Mouse (Mus musculus): Measurements from ENCODE around the gene Hist1h2ah. TPM values are rescaled to one million over a fixed set of nuclear protein-coding genes. Genes with fewer than 3 reads are reported as not detected.
A peak's percentile ranks its signal among the peaks of the same experiment; 100 is the strongest.

The Hist1h2ah gene
- polyA plus RNA-seq, 1 experiment: 248 TPM

GRCm38 (mm10) chr13:22009642-22010041 is 25.7 kb downstream of the Hist1h2ah start, which contains the start of gene Prss16:
Gene Prss16 (minus strand): TSS chr13:22009742.
- 16% methylated on average over 6 of the region's 7 CpGs for WGBS
- peaks cover 8% of the 10 kb centered on the region; the same call in 1 of the 2 replicates for H3K27me3 ChIP-seq (ENCODE audit: control insufficient read depth, insufficient read depth, low read length)
- no peak for TF ChIP-seq POLR2A (IDR thresholded peaks at IDR 0.05; ENCODE audit: control insufficient read depth, extremely low read depth, insufficient read depth, low read length, poor library complexity)
- no peak for TF ChIP-seq CTCF (IDR thresholded peaks at IDR 0.05; ENCODE audit: borderline replicate concordance, control insufficient read depth, extremely low read depth, insufficient read depth, low read length, poor library complexity)

GRCm38 (mm10) chr13:22008707-22009106 is 26.7 kb downstream of the Hist1h2ah start:
- 93% methylated on average over 3 of the region's 3 CpGs for WGBS
- no peak for DNase-seq
- H3K27me3 ChIP-seq (ENCODE audit: control insufficient read depth, insufficient read depth, low read length): peaks cover 6% of the 10 kb centered on the region; the same call in 1 of the 2 replicates
- H3K36me3 ChIP-seq (ENCODE audit: control insufficient read depth, insufficient read depth, low read length): no peaks in the 10 kb centered on the region
- peaks cover 11% of the 10 kb centered on the region for H3K4me1 ChIP-seq (replicated peaks; ENCODE audit: control insufficient read depth, insufficient read depth, low read length)
- no peak overlapping the region for H3K27ac ChIP-seq (ENCODE audit: control insufficient read depth, insufficient read depth, low read length)
- no peak overlapping the region for H3K4me3 ChIP-seq (ENCODE audit: control insufficient read depth, insufficient read depth, low read length)
- TF ChIP-seq POLR2A (IDR thresholded peaks at IDR 0.05; ENCODE audit: control insufficient read depth, extremely low read depth, insufficient read depth, low read length, poor library complexity): no peak
- TF ChIP-seq CTCF (IDR thresholded peaks at IDR 0.05; ENCODE audit: borderline replicate concordance, control insufficient read depth, extremely low read depth, insufficient read depth, low read length, poor library complexity): no peak

More at GRCm38 (mm10) chr13:22009642-22010041, 25.7 kb downstream of the Hist1h2ah start, which contains the start of gene Prss16:
- peaks cover 17% of the 10 kb centered on the region for H3K4me1 ChIP-seq (replicated peaks; ENCODE audit: control insufficient read depth, insufficient read depth, low read length)
- H3K27ac ChIP-seq (ENCODE audit: control insufficient read depth, insufficient read depth, low read length): no peak within 1 kb of the TSS
- DNase-seq: no peak
- no peaks in the 10 kb centered on the region for H3K36me3 ChIP-seq (ENCODE audit: control insufficient read depth, insufficient read depth, low read length)
- no peak within 1 kb of the TSS for H3K4me3 ChIP-seq (ENCODE audit: control insufficient read depth, insufficient read depth, low read length)

- no peak for TF ChIP-seq POLR2A (IDR thresholded peaks at IDR 0.05; ENCODE audit: control insufficient read depth, extremely low read depth, insufficient read depth, low read length, poor library complexity)
- no peak for TF ChIP-seq CTCF (IDR thresholded peaks at IDR 0.05; ENCODE audit: borderline replicate concordance, control insufficient read depth, extremely low read depth, insufficient read depth, low read length, poor library complexity)
- no peak for DNase-seq
- no peak overlapping the region for H3K27ac ChIP-seq (ENCODE audit: control insufficient read depth, insufficient read depth, low read length)
- H3K36me3 ChIP-seq (ENCODE audit: control insufficient read depth, insufficient read depth, low read length): no peaks in the 10 kb centered on the region
- H3K4me3 ChIP-seq (ENCODE audit: control insufficient read depth, insufficient read depth, low read length): no peak overlapping the region
- H3K4me1 ChIP-seq (replicated peaks; ENCODE audit: control insufficient read depth, insufficient read depth, low read length): peaks cover 11% of the 10 kb centered on the region
- peaks cover 4% of the 10 kb centered on the region; the same call in 1 of the 2 replicates for H3K27me3 ChIP-seq (ENCODE audit: control insufficient read depth, insufficient read depth, low read length)
- WGBS: 72% methylated on average over 7 of the region's 7 CpGs
Observed at GRCm38 (mm10) chr13:22007872-22008271, 27.5 kb downstream of the Hist1h2ah start.

GRCm38 (mm10) chr13:22007121-22007510 is 28.3 kb downstream of the Hist1h2ah start:
- Histone ChIP-seq H3K27me3 (ENCODE audit: control insufficient read depth, insufficient read depth, low read length) (peaks cover 4% of the 10 kb centered on the region; the same call in 1 of the 2 replicates), H3K27ac (ENCODE audit: control insufficient read depth, insufficient read depth, low read length) (no peak overlapping the region), H3K36me3 (ENCODE audit: control insufficient read depth, insufficient read depth, low read length) (no peaks in the 10 kb centered on the region), H3K4me3 (ENCODE audit: control insufficient read depth, insufficient read depth, low read length) (peak overlapping the region; percentile 69), H3K4me1 (replicated peaks; ENCODE audit: control insufficient read depth, insufficient read depth, low read length) (peaks cover 11% of the 10 kb centered on the region)
- TF ChIP-seq POLR2A (IDR thresholded peaks at IDR 0.05; ENCODE audit: control insufficient read depth, extremely low read depth, insufficient read depth, low read length, poor library complexity) (no peak), CTCF (IDR thresholded peaks at IDR 0.05; ENCODE audit: borderline replicate concordance, control insufficient read depth, extremely low read depth, insufficient read depth, low read length, poor library complexity) (no peak)
- no peak for DNase-seq
- WGBS: 23% methylated on average over 18 of the region's 18 CpGs

GRCm38 (mm10) chr13:22006334-22007120 is 28.8 kb downstream of the Hist1h2ah start:
- Histone ChIP-seq H3K4me1 (replicated peaks; ENCODE audit: control insufficient read depth, insufficient read depth, low read length) (peaks cover 16% of the 10 kb centered on the region), H3K27ac (ENCODE audit: control insufficient read depth, insufficient read depth, low read length) (no peak overlapping the region), H3K36me3 (ENCODE audit: control insufficient read depth, insufficient read depth, low read length) (no peaks in the 10 kb centered on the region), H3K27me3 (ENCODE audit: control insufficient read depth, insufficient read depth, low read length) (peaks cover 4% of the 10 kb centered on the region; the same call in 1 of the 2 replicates), H3K4me3 (ENCODE audit: control insufficient read depth, insufficient read depth, low read length) (peak overlapping the region; percentile 69)
- no peak for TF ChIP-seq POLR2A (IDR thresholded peaks at IDR 0.05; ENCODE audit: control insufficient read depth, extremely low read depth, insufficient read depth, low read length, poor library complexity)
- TF ChIP-seq CTCF (IDR thresholded peaks at IDR 0.05; ENCODE audit: borderline replicate concordance, control insufficient read depth, extremely low read depth, insufficient read depth, low read length, poor library complexity): no peak
- peak; percentile 77 for DNase-seq
- under 1% methylated on average over 38 of the region's 38 CpGs for WGBS

- peaks cover 4% of the 10 kb centered on the region; the same call in 1 of the 2 replicates for H3K27me3 ChIP-seq (ENCODE audit: control insufficient read depth, insufficient read depth, low read length)
Observed at GRCm38 (mm10) chr13:22005605-22006333, 29.6 kb downstream of the Hist1h2ah start.

More at GRCm38 (mm10) chr13:22005605-22006333, 29.6 kb downstream of the Hist1h2ah start:
- Histone ChIP-seq H3K36me3 (ENCODE audit: control insufficient read depth, insufficient read depth, low read length) (no peaks in the 10 kb centered on the region), H3K4me1 (replicated peaks; ENCODE audit: control insufficient read depth, insufficient read depth, low read length) (peaks cover 19% of the 10 kb centered on the region), H3K4me3 (ENCODE audit: control insufficient read depth, insufficient read depth, low read length) (peak overlapping the region; percentile 69), H3K27ac (ENCODE audit: control insufficient read depth, insufficient read depth, low read length) (no peak overlapping the region)
- WGBS: under 1% methylated on average over 45 of the region's 45 CpGs
- TF ChIP-seq POLR2A (IDR thresholded peaks at IDR 0.05; ENCODE audit: control insufficient read depth, extremely low read depth, insufficient read depth, low read length, poor library complexity): no peak
- 0 out of 2 replicates have a peak, but pooled peaks have one; percentile 21 for TF ChIP-seq CTCF (IDR thresholded peaks at IDR 0.05; ENCODE audit: borderline replicate concordance, control insufficient read depth, extremely low read depth, insufficient read depth, low read length, poor library complexity)
- peak; percentile 71 for DNase-seq

Measured in thymus, adult 2 months (tissue).